Mouse (Mus musculus): ENCODE results near the gene Dnase2b.

The Dnase2b gene

DNA sequence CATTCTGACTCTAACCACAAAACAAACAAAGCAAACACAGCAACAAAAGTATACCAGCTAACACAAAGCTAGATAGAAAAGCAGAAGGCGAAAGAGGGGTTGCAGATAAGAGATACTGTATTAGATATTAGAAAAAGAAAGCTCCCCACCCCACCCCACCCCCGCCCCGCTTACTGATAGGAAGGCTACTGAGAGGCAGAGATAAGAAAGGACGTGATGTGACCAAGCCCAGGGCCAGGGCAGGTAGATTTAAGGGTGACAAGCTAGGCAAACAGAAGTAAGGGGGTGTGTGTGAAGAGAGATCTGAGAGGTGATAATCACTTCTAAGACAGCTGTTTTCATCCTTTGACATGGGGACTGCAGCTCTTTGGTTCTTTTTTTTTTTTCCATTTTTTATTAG, 3.0 kb upstream of the Dnase2b start:
- in situ Hi-C loops (cut with MboI; ENCODE audit: low pct_unique_long_range_greater_than_20kb in 1 of 2, low sequenced_read_pairs in 2 of 2, unreplicated experiment in 1 of 2), result no loop called here

DNA sequence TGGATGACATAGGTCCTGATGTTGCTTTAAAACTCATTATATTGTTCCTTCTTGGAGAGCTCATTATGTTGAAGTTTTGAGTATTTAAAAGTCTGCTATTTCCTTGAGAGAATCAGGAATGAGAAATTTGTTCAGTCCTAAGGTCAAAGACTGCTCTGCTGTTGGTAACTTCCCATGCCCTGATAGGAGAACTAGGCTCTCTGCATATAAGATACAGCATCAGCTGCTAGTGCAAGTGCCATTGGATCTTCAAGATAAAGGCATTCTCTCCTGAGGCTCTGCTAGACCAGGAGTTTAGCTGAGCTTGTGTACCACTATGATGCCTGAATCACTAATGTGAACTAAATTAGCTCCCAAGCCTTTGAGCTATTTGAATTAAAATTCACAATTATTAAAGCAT, 2.5 kb upstream of the Dnase2b start:
- in situ Hi-C loops (cut with MboI; ENCODE audit: low pct_unique_long_range_greater_than_20kb in 1 of 2, low sequenced_read_pairs in 2 of 2, unreplicated experiment in 1 of 2), result no loop called here

DNA sequence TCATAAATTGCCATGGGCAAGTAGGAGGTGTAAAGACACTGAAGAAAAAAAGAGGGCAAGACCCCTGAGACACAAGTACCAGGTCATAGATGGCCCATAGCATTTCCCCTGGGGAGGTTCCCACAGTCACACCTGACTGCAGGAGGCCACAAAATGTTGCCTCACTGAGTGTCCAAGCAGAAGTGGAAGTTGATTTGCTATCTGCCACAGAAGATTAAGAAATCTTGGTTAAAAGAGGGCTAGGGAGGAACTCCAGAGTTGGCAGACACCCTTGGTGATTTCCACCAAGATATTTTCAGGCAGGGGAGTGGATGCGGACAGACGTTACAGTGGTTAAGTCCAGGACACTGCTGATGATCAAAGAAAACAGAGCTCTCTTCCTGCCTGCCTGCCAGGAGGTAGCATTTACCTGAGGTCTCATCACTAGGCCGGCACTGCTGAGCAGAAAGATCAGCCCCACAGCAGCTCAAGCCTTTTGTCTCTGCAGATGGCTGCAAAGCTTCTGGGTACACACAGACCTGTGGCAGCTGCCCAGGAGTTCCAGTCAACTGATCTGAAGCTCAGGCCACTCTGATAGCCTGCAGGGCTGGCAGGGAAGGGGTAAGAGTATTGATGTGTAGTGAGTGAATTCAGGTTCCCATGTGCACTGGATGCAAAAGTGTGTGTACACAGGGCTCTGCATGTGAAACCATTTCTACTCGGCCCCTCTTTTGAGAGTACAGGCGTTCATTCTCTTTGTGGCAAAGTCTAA, 1.3 kb upstream of the Dnase2b start:
- in situ Hi-C loops (cut with MboI; ENCODE audit: low pct_unique_long_range_greater_than_20kb in 1 of 2, low sequenced_read_pairs in 2 of 2, unreplicated experiment in 1 of 2), result no loop called here

DNA sequence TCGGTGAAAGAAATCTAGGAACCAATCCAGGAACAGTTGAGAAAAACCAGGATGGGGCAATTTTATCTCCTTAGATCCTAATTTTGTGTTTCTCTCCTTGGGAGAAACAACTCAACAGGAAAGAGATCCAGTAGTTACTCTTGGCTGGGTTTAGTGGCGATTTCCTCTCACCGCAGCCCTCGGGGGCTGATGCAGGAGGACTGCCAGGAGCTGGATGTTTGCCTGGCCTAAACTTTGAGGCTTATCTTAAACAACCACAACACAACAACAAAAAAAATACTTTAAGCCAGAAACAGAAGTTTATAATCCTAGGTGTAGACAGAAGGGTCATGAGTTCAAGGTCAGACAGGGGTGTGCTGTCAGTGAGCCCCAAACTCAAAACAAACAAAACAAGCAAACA, 3.6 kb downstream of the Dnase2b start:
- in situ Hi-C loops (cut with MboI; ENCODE audit: low pct_unique_long_range_greater_than_20kb in 1 of 2, low sequenced_read_pairs in 2 of 2, unreplicated experiment in 1 of 2), result no loop called here

DNA sequence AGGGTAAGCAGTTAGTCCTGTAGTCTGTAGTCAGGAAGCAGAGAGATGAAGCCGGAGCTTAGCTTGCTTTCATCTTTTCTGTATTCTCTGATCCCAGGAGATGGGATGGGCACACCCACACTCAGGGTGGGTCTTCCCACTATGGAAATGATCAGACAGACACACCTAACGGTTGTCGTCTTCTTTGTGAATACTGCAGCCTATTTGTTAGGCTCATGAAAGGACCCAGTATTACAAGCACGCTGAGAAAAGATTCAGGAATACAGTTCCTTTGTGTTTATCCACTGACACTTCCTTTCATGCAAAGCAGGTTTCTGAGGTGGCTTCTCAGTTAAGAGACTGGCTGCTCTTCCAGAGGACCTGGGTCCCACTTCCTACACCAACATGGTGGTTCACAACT, 4.1 kb downstream of the Dnase2b start:
- in situ Hi-C loops (cut with MboI; ENCODE audit: low pct_unique_long_range_greater_than_20kb in 1 of 2, low sequenced_read_pairs in 2 of 2, unreplicated experiment in 1 of 2), result no loop called here

DNA sequence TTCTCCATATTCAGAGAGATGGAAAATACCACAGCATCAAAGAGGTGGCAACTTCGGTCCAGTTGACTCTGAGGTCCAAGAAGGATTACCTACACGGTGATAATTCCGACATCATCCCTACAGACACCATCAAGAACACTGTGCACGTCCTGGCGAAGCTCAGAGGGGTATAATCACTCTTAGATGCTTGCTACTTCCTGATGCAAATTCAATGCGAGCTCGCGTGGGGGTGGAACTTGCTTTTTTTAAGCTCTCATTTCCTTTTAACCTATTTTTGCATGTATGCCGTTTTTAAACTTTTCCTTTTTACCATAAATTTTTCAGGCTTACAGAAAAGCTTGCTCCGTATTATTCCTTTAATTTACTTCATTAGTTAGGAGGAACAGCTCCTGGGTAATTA, 5.1 kb downstream of the Dnase2b start:
- in situ Hi-C loops (cut with MboI; ENCODE audit: low pct_unique_long_range_greater_than_20kb in 1 of 2, low sequenced_read_pairs in 2 of 2, unreplicated experiment in 1 of 2), result no loop called here

DNA sequence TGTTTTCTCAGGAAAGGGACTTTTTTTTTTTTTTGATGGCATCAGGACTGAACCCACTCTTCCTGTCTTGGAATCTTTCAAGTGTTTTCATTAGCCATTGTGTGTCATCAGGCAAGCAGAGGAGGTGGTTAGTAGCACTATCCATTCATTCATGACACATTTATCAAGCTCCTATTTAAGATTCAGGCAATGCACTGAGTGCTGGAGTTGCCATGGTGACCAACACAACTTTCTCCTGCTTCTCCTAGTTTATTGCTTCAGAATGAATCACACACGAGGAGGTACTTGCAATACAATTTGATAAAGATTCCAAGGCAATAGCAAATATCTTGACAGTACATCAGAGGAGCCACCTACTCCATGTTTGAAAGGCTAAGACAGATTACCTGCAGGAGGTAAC, 8.0 kb downstream of the Dnase2b start:
- in situ Hi-C loops (cut with MboI; ENCODE audit: low pct_unique_long_range_greater_than_20kb in 1 of 2, low sequenced_read_pairs in 2 of 2, unreplicated experiment in 1 of 2), result no loop called here

DNA sequence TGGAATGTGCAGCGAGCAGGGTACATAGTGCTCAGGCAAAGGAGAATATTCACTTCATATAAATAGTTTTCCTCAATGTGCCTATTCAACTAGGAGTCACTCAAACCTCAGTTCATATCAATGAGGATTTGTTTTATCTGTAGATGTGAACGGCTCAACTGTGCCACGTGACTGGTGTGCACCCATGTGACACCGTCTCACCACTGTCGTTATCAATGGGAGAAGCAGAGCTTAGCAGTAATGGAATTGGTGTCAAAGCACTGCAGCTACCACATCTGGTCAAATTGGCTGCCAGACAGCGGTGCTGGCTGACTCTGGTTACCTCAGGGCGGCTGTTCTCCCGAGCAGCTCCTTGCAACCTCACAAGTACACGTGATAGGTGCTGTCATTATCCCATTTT, 10.7 kb downstream of the Dnase2b start:
- in situ Hi-C loops (cut with MboI; ENCODE audit: low pct_unique_long_range_greater_than_20kb in 1 of 2, low sequenced_read_pairs in 2 of 2, unreplicated experiment in 1 of 2), result no loop called here

DNA sequence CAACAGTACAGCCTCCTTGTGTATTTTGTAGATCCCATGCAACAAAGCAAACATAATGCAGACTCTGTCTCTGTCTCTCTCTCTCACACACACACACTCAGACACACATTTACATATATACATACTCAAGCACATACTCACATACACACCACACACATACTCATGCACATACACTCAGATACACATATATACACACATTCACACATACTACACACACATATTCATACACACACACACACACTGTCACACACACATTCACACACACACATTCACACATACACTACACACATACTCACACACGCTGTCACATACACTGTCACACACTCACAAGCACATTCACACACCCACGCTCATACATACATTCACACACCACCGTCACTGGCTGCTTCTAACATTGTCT, 12.9 kb downstream of the Dnase2b start:
- in situ Hi-C loops (cut with MboI; ENCODE audit: low pct_unique_long_range_greater_than_20kb in 1 of 2, low sequenced_read_pairs in 2 of 2, unreplicated experiment in 1 of 2), result no loop called here

DNA sequence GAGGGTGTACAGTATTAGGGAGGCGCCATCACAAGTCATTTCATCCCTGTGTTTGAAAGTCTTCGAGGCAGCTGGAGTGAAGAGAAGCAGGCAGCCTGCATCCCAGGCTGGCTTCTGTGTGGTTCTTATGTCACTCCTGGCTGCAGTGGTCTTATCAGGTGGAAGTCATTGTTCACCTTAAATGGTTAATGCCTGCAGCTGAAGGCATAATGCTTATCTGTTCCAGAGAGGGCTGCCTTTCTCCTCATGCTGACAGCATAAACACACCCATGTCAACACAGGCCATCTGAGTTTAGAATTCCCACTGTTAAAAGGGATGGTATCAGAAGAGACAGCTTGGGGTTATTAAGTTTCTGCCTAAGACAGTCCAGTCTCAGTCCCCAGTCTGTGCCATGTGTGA, 14.2 kb downstream of the Dnase2b start:
- in situ Hi-C loops (cut with MboI; ENCODE audit: low pct_unique_long_range_greater_than_20kb in 1 of 2, low sequenced_read_pairs in 2 of 2, unreplicated experiment in 1 of 2), result no loop called here

DNA sequence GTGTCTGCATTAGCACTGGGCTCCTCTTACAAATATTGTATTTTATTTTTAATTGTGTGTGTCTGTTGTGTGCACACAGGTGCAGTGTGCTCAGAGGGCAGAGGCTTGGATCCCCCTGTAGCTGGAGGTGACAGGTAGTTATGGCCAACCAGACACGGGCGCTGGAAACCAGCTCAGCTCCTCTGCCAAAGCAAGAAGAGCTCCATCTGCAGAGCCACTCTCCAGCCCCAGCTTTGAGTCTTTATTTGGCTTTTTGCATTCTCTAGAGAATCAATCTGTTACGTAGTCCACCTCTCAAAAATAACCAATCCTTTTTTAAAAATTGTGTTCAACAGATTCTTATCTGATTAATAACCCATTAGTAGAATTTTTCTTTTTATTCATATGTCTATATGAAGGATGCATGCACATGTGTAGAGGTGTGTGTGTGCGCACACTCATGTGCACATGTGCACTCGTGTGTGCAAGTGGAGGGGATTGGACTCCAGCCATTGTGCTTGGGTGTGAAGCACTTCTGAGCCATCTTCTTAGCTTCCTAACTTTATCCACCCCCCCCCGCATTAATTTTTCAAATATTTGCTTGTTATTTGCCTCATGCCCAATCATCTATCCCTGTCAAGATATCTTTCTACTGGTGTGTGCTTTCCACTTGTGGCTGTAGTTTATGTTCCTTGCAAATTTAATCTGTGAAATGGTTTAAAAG, 16.0 kb downstream of the Dnase2b start:
- in situ Hi-C loops (cut with MboI; ENCODE audit: low pct_unique_long_range_greater_than_20kb in 1 of 2, low sequenced_read_pairs in 2 of 2, unreplicated experiment in 1 of 2), result no loop called here

DNA sequence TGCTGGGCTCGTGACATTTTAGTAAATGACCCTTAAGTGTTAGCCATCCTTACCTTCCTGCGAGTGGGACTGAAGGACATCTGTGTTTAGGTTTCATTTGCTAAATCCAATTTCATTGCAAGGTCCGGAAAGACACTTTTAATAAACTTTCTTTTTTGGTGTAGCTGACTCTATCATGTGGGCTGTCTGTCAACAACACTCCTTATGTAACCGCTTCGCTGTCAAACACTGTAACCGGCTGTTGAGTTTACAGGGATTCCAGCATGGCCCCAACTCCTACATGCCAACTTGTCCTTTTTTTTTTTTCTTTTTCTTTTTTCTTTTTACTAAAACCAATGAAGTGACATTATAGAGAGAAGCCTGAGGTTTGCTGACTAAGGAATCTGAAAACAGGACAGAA, 17.0 kb downstream of the Dnase2b start:
- in situ Hi-C loops (cut with MboI; ENCODE audit: low pct_unique_long_range_greater_than_20kb in 1 of 2, low sequenced_read_pairs in 2 of 2, unreplicated experiment in 1 of 2), result no loop called here

DNA sequence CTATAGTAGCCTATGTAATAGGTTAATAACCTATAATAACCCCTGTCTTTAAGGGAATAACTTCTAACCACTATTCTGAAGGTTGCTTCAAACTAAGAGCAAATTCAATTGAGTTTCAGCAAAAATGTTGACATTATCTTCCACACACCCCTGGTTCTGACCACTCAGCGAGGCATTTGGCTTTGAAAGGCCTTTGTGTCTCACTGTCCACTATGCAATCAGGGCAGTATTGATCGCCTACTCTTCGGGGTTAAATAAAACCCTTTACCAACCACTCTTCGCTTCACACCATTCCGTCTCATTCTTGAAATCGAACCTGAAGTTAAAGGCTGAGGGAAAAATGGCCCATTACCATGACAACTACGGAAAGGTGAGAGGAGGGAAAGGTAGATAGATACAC, 18.5 kb downstream of the Dnase2b start:
- in situ Hi-C loops (cut with MboI; ENCODE audit: low pct_unique_long_range_greater_than_20kb in 1 of 2, low sequenced_read_pairs in 2 of 2, unreplicated experiment in 1 of 2), result no loop called here

DNA sequence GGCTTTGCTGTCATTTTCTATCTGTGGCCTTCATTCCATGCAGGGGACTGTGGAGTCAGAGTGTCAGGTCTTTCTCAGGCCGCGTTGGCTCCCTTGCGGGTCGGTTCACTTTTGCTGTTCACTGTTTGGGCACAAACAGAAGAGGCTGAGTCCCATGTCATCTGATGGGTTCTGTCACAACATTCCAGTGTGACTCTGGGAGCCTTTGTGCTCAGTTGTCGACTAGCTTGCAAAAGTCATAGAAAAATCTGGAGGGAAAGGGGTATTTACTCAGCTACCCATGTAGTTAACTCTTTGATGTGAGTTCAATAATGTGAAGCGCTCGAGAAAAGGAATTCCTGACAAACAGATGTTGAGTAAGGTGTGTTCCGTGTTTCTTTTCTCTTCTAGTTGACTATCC, 19.0 kb downstream of the Dnase2b start:
- in situ Hi-C loops (cut with MboI; ENCODE audit: low pct_unique_long_range_greater_than_20kb in 1 of 2, low sequenced_read_pairs in 2 of 2, unreplicated experiment in 1 of 2), result no loop called here

DNA sequence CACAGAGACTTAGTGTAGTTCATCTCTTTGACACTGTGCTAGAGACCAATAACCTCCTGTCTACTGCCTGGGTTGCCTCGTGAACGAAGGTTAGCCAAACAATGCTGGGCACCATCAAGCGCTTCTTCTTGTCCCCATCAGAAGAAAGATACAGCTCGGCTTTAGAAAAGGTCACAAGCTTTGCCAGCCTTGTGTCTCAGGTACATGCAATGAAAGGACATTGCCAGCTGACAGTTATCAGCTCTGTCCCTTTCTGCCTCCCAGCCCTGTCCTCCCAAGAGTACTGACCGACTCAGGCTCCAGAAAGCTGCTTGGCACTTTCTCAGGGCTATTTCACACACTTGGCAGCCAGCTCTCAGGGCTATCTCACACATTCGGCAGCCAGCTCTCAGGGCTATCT, 20.0 kb downstream of the Dnase2b start:
- in situ Hi-C loops (cut with MboI; ENCODE audit: low pct_unique_long_range_greater_than_20kb in 1 of 2, low sequenced_read_pairs in 2 of 2, unreplicated experiment in 1 of 2), result no loop called here

DNA sequence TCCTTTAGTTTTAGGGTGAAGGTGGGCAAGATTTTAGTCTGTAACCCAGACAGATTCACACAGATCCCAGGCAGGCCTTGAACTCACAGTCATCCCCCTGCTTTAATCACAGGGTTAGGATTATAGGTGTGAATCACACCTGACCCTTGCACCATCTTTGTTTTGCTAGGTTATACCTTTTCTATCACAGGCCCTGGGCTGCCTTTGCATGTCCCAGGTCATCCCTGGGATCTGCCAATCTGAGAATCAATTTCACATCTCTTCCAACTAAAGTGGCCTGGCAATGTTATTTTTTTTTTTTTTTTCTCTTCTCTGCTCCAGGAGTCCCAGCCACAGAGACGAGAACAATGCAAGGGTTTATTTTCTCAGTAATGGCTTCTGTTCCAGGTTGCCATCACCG, 23.8 kb downstream of the Dnase2b start:
- in situ Hi-C loops (cut with MboI; ENCODE audit: low pct_unique_long_range_greater_than_20kb in 1 of 2, low sequenced_read_pairs in 2 of 2, unreplicated experiment in 1 of 2), result no loop called here

DNA sequence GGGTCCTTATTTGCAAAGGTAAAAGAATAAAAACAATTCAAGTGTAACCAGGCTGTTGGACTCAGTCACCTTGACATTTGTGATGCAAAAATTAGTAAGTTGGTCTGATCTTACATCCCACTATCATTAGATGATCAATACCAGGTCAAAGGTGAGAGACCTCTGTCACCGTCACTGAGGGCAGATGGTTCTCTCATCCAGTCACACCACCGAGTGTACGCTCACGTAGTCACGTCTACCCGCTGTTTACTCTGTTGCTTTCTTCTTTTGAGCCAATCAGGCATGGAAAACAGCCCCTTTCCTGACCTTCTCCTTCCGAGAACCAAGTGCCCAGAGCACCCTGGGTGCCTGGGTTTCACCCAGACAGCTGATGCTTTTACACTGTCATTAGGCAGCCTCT, 24.2 kb downstream of the Dnase2b start:
- in situ Hi-C loops (cut with MboI; ENCODE audit: low pct_unique_long_range_greater_than_20kb in 1 of 2, low sequenced_read_pairs in 2 of 2, unreplicated experiment in 1 of 2), result no loop called here

DNA sequence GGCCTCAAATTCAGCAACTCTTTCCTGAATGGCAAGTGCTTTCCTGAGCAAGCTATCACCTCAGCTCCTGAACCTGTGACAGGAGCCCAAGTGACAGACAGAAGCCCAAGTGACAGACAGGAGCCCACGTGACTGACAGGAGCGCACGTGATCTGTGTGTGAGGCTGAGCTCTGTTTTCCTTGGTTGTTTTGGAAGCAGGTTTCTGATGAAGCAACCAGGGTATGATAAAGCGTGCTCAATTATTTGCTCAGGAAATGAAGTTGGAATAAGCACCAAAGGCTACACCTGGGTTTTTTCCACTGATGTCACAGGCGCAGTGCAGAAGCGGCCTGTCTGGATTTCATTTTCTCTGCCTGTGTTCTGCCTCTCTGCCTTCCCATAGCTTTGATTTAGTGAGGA, 25.9 kb downstream of the Dnase2b start:
- in situ Hi-C loops (cut with MboI; ENCODE audit: low pct_unique_long_range_greater_than_20kb in 1 of 2, low sequenced_read_pairs in 2 of 2, unreplicated experiment in 1 of 2), result no loop called here

DNA sequence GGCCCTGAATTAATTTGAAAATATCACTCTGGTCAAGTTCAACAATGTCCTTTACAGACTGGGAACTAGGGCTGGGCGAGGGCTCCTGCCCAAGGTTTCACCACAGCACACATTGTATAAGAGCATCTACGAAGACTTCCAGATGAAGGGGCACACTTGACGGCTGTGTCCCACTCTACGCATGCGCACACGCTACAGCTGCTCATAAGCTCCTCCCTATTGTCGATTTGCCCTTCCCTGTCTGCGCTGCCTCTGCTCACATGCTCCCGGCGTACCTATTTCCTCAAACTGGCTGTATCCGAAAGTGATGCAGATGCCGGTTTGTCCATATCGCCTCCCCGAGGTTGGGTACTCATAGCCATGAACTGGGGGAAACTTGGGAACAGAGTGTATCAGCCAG, 28.8 kb downstream of the Dnase2b start:
- in situ Hi-C loops (cut with MboI; ENCODE audit: low pct_unique_long_range_greater_than_20kb in 1 of 2, low sequenced_read_pairs in 2 of 2, unreplicated experiment in 1 of 2), result no loop called here

DNA sequence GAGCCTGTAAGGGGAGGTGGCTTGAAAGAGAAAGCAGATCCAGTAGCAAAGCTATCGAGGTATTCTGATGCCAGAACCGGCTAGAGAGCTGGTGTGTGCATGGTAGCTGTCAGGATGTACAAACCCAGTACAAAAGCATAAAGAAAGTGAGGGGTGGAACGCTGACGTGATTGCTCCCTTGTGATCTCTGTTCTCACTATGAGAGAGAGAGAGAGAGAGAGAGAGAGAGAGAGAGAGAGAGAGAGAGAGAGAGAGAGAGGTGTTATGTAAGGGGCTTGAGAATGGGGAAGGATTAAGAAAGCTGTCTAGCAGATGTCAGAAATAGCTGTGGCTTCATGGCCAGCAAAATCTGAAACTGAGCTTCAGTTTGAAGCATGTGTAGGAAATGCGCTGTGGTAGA, 31.5 kb downstream of the Dnase2b start:
- in situ Hi-C loops (cut with MboI; ENCODE audit: low pct_unique_long_range_greater_than_20kb in 1 of 2, low sequenced_read_pairs in 2 of 2, unreplicated experiment in 1 of 2), result no loop called here
